Mouse (Mus musculus) lung, embryonic 14.5 days (tissue): ENCODE results near the gene Dynlt1b. TPM values are rescaled to one million over a fixed set of nuclear protein-coding genes. Genes with fewer than 3 reads are reported as not detected.
A peak's percentile ranks its signal among the peaks of the same experiment; 100 is the strongest.
"Not testable (repeated sequence)": the region's sequence is repeated elsewhere in the genome, so short reads cannot be mapped to it uniquely, and the experiment has no call there.

Experiments used
- ATAC-seq: fragments of 200-750 bp; cut with Nextera tagmentation; 2 replicates; pipeline ENCODE4 v1.8.0; 2017; ENCODE audit warnings: mild to moderate bottlenecking, moderate TSS enrichment, moderate library complexity; ENCODE audit not compliant: insufficient read depth
- DNase-seq: peaks from one replicate; pipeline ENCODE4 v3.0.0-alpha.2; 2015
- H3K27ac ChIP-seq: fragments of 300-500 bp; sonication (generic); 2 replicates; pipeline ENCODE4 v1.5.1; 2014; ENCODE audit warnings: low read depth, mild to moderate bottlenecking, moderate library complexity
- H3K27me3 ChIP-seq: fragments of 300-500 bp; sonication (generic); 2 replicates; pipeline ENCODE4 v1.6.1; 2014; ENCODE audit warnings: low read length, control low read depth; ENCODE audit not compliant: insufficient read depth
- H3K36me3 ChIP-seq: fragments of 300-500 bp; sonication (generic); 2 replicates; pipeline ENCODE4 v1.6.1; 2014; ENCODE audit warnings: control low read depth; ENCODE audit not compliant: insufficient read depth
- H3K4me1 ChIP-seq: fragments of 300-500 bp; sonication (generic); 2 replicates; pipeline ENCODE4 v1.6.1; 2014; ENCODE audit warnings: antibody characterized with exemption, control low read depth; ENCODE audit not compliant: insufficient read depth
- H3K4me2 ChIP-seq: fragments of 300-500 bp; sonication (generic); 2 replicates; pipeline ENCODE4 v1.6.1; 2014; ENCODE audit warnings: mild to moderate bottlenecking
- H3K4me3 ChIP-seq: fragments of 300-500 bp; sonication (generic); 2 replicates; pipeline ENCODE4 v1.5.1; 2014; ENCODE audit warnings: low read depth, low read length
- H3K9ac ChIP-seq: fragments of 300-500 bp; sonication (generic); 2 replicates; pipeline ENCODE4 v1.6.1; 2014
- H3K9me3 ChIP-seq: fragments of 300-500 bp; sonication (generic); 2 replicates; pipeline ENCODE4 v1.6.1; 2016; ENCODE audit warnings: low read depth, low read length, control low read depth
- CTCF ChIP-seq: IDR thresholded peaks from 2 replicates; pipeline ENCODE4 v1.5.1; 2016; ENCODE audit warnings: antibody characterized with exemption, low read depth
- WGBS: fragments of 180-500 bp; shearing (Covaris S2); extraction: QIAGEN DNeasy Blood & Tissue Kit; methylation state at CpG from one replicate; pipeline ENCODE4 v1.1.7; 2014; 5-methylcytosine and 5-hydroxymethylcytosine counted together
- polyA plus RNA-seq: library from polyadenylated mRNA; unstranded; fragments of >200 nt; fragmentation: Nextera tagmentation; extraction: Ambion mirVana; gene quantifications from 2 replicates; pipeline ENCODE4 v1.2.1, GENCODE M21; 2014

Dynlt1b gene
- 579 and 584 TPM in 2 replicates for polyA plus RNA-seq

DNA sequence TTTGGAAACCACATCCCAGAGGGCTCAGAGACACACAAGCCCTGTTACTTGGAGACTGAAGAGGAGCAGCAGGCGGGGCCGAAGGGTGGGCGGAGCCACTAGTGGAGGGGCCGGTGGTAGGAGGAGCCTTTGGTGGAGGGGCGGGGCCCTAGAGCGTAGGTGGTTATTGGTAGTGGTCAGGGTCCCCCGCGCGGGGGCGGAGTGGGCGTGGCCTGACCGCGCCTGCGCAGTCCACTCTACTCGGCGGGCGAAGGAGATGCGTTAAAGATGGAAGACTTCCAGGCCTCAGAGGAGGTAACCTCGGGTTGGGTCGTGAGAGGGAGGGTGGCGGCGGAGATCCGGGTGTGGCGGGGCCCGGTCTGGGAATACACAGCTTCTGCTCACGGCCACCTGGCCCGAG is at the start of gene Dynlt1b:
Dynlt1b (plus strand) TSS at position 168 of the 400 bp plus-strand sequence.
- TF ChIP-seq CTCF: peak; percentile 55
- Histone ChIP-seq H3K4me2 (peak within 1 kb of the TSS; percentile 51), H3K27ac (peak within 1 kb of the TSS; percentile 72; the same call in 1 of the 2 replicates), H3K9ac (peak within 1 kb of the TSS; percentile 61), H3K4me3 (peak within 1 kb of the TSS; percentile 49)
- DNase-seq (peak; percentile 100), ATAC-seq (peak; percentile 95)
- not testable (repeated sequence) for H3K9me3 ChIP-seq, H3K36me3 ChIP-seq, H3K4me1 ChIP-seq, H3K27me3 ChIP-seq
- under 1% methylated on average over 27 of the region's 27 CpGs for WGBS

DNA sequence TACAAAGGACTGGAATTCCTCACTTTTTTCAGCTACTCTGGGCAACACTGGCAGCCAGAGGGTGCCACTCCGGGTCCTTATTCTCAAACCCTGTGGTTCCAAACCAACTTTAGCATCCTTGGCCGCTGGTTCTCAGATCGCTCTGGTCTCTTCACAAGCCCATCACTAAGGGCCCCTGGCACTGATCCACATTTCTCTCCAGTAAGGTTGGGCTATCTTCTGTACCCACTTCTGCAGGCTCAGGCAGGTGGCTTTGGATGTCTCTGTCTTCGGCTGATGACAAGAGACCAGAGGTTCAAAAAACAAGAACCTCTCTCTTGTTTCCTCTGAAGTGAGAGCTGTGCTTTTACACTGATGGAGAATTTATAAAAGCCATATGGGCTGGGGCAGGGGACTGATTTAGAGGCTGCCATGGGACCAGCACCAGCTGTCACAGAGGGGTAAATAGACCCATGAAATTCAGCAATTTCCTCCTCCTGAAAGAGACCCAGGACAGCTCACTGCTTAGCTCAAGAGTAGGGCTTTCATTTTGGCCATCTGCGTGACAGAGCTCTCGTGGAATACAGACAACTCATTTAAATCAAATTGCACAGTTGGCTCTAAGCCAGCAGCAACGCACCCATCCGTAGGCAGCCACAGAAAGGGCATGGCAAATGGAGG is 49.6 kb upstream of the Dynlt1b start:
- WGBS: 67% methylated on average over 1 of the region's 8 CpGs
- DNase-seq, H3K9ac ChIP-seq, H3K27me3 ChIP-seq, H3K36me3 ChIP-seq, H3K4me2 ChIP-seq, H3K4me1 ChIP-seq, H3K27ac ChIP-seq, H3K4me3 ChIP-seq, H3K9me3 ChIP-seq: not testable (repeated sequence)
- ATAC-seq: peak; percentile 81

DNA sequence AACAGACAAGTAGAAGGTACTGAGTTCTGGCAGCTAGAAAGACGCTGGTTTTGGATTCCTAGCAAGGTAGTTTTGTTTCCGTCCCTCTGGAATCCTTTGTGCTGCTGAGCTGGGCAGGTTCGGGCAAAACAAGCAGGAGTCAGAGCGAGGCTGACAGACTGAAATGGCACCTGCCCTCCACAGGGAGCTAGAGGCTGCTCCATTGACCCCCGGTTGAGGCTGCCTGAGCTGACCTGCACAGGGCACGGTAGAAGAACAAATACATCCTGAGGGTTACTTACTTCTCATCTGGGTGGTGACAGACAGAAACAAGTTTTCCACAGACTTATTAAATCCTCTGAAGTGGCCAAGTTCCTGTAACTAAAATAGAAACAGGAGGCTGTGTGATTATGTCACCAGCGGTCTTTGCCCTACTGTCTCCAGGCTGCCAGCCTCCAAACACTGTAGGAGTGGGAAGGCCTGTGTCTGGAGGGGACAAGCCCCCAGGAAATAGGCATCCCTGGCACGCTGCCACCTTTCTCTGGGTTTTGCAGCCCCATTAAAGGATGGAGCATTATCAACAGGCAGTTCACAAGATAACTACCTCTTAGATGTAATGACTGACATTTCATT is 48.7 kb upstream of the Dynlt1b start:
- ATAC-seq: peak; percentile 42; the same call in 1 of the 2 replicates
- not testable (repeated sequence) for H3K4me1 ChIP-seq, H3K27me3 ChIP-seq, H3K4me3 ChIP-seq, H3K36me3 ChIP-seq, DNase-seq, H3K27ac ChIP-seq, H3K4me2 ChIP-seq, H3K9ac ChIP-seq, H3K9me3 ChIP-seq
- WGBS: no CpG with 5 or more reads among the region's 8 CpGs

DNA sequence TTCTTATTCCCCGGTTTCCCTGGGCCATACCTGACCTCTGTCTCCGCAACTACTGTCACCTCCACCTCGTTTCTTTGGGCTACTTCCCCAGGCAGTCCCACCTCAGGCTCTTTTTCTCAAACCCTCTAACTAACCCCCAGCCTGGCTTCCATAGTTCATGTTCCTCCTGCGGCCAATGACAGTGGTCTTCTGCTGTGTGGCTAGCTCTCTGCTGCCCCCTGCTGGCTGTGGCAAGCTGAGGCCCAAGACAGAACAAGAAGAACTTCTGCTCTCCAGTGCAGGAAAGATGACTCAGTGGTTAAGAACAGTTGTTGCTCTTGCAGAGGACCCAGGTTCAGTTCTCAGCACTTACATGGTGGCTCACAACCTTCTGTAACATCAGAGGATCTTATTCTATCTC is 43.0 kb upstream of the Dynlt1b start:
- H3K4me1 ChIP-seq, H3K4me2 ChIP-seq, DNase-seq, H3K27me3 ChIP-seq, H3K27ac ChIP-seq, H3K9ac ChIP-seq, H3K4me3 ChIP-seq, H3K9me3 ChIP-seq, H3K36me3 ChIP-seq: not testable (repeated sequence)
- WGBS: no CpG with 5 or more reads among the region's 4 CpGs
- peak; percentile 74; the same call in 1 of the 2 replicates for ATAC-seq

DNA sequence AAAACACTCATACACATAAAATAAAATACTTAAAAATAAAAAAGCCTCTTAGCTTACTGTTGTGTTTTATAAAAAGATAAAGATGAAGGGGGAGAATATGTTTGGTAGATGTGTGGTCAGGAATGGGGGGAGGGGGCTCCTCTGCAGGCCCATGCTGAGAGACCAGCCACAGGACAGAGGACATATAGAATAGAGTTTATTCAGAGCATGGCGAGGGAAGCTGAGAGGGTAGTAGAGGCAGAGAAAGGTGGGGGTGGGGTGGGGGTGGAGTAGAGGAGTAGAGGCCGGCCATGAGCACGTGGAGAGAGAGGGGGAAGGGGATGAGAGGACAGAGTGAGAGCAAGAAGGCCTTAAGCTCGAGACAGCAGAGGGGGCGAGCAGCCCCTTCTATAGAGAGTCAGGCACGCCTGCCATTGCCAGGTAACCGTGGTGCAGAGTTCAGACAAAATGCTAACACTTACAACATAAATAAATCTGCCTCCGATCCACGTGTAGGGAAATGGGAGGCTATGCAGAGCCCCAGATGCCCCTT is 42.5 kb upstream of the Dynlt1b start:
- not testable (repeated sequence) for H3K36me3 ChIP-seq, H3K4me3 ChIP-seq, H3K9ac ChIP-seq, H3K4me2 ChIP-seq, DNase-seq, H3K27me3 ChIP-seq, H3K9me3 ChIP-seq, H3K4me1 ChIP-seq, H3K27ac ChIP-seq
- no CpG with 5 or more reads among the region's 9 CpGs for WGBS
- peak; percentile 22; the same call in 1 of the 2 replicates for ATAC-seq

DNA sequence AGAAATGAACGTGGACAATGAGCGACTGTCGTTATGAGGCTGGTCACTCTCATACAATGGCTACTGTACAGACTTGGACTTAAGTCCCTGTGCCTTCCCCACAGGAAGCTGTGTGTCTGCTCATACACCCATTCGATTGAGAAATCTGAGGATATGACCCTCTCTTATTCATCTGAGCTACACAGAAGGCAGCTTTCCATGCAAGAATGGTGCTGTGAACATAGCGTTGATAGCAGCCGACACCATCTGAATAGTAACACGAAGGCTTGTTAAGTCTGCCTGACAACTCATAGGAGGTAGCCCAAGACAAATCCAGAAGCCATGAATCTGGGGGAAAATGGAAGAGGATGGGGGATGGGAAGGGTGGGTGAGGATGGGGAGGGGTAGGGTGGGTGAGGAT is 40.4 kb upstream of the Dynlt1b start:
- H3K4me2 ChIP-seq, H3K9ac ChIP-seq, H3K9me3 ChIP-seq, ATAC-seq, H3K27me3 ChIP-seq, H3K4me1 ChIP-seq, H3K27ac ChIP-seq, H3K4me3 ChIP-seq, DNase-seq, H3K36me3 ChIP-seq: not testable (repeated sequence)
- WGBS: 66% methylated on average over 2 of the region's 7 CpGs

DNA sequence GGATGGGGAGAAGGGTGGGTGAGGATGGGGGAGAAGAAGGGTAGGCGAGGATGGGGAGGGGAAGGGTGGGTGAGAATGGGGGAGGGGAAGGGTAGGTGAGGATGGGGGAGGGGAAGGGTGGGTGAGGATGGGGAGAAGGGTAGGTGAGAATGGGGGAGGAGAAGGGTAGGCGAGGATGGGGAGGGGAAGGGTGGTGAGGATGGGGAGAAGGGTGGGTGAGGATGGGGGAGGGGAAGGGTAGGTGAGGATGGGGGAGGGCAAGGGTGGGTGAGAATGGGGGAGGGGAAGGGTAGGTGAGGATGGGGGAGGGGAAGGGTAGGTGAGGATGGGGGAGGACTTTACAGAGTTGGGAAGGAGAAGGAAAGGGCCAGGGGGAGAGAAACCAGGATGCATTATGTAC is 39.2 kb upstream of the Dynlt1b start:
- not testable (repeated sequence) for DNase-seq, H3K36me3 ChIP-seq, H3K4me1 ChIP-seq, H3K27me3 ChIP-seq, H3K9me3 ChIP-seq, H3K4me3 ChIP-seq, ATAC-seq, H3K4me2 ChIP-seq, H3K9ac ChIP-seq, H3K27ac ChIP-seq
- WGBS: 89% methylated on average over 1 of the region's 2 CpGs

DNA sequence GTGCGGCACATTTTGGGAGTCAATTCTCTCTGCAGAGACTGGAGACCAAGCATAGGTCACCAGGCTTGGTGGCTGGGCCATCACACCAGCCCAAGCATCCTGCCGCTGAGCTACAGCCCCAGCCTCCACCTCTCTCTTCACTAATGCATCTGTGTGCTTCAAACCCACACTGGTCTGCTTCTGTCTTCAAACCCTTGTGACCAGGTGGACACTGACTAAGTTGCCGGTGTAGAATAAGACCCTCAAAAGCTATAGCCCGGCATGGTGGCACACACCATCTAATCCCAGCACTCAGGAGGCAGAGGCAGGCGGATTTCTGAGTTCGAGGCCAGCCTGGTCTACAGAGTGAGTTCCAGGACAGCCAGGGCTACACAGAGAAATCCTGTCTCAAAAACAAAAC is 38.2 kb upstream of the Dynlt1b start:
- DNase-seq, H3K27me3 ChIP-seq, H3K9ac ChIP-seq, H3K9me3 ChIP-seq, H3K4me1 ChIP-seq, H3K4me3 ChIP-seq, H3K36me3 ChIP-seq, H3K27ac ChIP-seq, H3K4me2 ChIP-seq, ATAC-seq: not testable (repeated sequence)
- WGBS: 85% methylated on average over 5 of the region's 6 CpGs

DNA sequence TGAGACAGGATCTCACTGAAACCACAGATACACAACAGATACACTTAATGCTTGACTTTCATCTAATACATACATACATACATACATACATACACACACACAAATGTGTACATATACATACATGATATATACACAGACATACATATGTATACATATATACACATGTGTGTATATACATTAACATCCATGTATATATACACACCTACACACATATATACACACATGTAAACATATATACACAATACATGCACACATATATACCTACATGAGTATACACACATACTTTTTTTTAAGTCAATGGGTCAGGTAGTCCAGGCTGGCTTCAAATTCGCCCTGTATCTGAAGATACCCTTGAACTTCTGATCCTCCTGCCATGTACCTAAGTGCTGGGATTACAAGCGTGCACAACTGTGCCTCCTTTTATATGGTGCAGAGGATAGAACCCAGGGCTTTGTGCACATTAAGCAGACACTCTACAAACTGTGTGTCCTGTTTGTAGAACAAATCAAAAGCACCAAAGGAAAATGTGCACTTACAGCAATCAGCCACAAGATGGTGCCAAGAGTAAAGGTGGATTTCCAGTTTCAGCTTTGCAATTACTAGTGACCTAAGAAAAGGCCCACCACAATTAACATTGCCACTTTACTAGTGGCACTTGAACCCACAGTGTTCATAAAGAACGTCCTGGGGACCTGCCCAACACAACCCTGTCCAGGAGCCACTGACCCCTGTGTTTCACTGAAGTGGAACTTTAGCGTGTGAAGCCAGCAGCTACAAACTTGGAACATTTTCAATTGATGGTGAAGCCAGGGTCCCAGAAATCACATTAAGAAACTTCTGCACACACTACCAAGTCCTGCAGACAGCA is 37.2 kb upstream of the Dynlt1b start:
- not testable (repeated sequence) for H3K9ac ChIP-seq, H3K9me3 ChIP-seq, H3K4me2 ChIP-seq, H3K27me3 ChIP-seq, H3K4me3 ChIP-seq, DNase-seq, H3K36me3 ChIP-seq, H3K4me1 ChIP-seq, H3K27ac ChIP-seq
- no CpG with 5 or more reads among the region's 4 CpGs for WGBS
- ATAC-seq: peak; percentile 55; the same call in 1 of the 2 replicates

DNA sequence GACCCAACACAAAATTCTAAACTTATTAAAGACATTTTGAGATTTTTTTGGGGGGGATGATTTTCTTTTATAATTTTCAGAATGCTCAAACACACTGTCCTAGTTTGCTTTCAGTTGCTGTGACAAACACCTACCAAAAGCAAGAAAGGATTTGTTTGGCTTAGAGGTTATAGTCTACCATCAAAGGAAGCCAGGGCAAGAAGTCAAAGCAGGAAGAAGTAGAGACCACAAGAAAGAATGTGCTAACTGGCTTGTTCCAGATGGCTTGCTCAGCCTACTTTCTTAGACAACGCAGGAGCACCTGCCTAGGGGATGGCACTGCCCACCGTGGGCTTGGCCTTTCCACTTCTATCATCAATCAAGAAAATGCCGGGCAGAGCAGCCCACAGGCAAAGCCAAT is 31.8 kb upstream of the Dynlt1b start:
- 83% methylated on average over 1 of the region's 3 CpGs for WGBS
- ATAC-seq, H3K36me3 ChIP-seq: not testable (repeated sequence)

More for the DNA sequence above, 31.8 kb upstream of the Dynlt1b start:
- not testable (repeated sequence) for DNase-seq, H3K27me3 ChIP-seq, H3K4me2 ChIP-seq, H3K27ac ChIP-seq, H3K9ac ChIP-seq, H3K4me1 ChIP-seq, H3K4me3 ChIP-seq, H3K9me3 ChIP-seq
